Mouse (Mus musculus) adrenal gland, adult 8-10 months (tissue): ENCODE measurements at regions not wholly inside any gene's neighbourhood (a gene's known extent, or its start where the extent isn't known, plus 50 kb on each side); places are given as distances from the start of the nearest gene placed in this dataset.
A peak's percentile ranks its signal among the peaks of the same experiment; 100 is the strongest.

Experiments used
- DNase-seq: peaks from one replicate; pipeline ENCODE4 v3.0.0; 2022

DNA sequence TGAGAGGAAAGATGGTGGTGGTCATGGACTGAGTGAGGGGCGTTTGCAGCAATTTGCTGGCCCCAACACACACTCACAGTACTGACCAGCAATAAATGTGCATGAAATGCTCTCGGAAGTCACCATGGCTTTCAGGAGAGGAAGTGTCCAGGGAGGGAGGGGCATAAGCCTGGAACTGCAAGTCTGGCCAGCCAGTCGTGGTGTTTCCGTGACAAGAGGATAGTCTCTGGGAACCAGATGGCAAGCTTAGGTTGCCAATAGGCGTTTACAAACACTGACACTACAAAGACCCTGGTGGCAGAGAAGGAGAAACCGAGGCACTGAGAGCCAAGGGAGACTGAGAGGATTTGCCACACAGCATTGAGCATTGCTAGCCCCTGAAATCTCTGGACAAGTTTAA lies 132.3 kb upstream of the 1600014C23Rik start:
- DNase-seq, result no peak

DNA sequence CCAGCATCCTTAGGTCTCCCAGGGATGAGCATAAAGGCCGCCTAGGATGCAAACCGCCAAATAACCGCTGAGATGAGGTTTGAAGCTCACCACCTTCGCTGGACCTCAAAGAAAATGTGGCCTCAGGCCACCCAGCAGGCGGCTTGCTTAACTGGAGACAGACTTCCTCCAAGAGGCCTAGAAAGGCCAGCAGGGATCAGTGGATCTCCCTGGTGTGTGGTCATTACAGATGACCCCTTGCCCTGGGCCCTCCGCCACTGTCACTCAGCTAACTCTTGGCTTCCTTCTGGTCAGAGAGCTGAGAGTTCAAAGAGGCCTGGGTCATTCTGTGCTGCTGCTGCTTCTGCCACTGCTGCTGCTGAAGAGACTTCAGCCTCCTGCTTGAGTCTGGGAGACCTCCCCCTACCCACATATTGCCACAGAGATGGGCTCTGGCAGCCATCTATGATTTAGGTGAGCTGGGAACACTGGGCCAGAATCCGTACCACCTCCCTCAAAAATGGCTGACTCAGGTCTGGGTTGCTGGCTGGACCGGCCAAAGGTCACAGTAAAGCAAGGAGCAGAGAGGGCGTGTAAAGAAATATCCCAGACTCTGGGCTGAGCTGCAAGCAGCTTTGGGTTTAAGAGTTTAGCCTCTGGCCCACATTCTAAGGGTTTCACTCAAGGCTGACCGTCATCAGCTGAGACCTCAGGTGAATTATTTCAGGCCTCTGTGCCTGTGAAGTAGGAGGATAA lies 130.0 kb upstream of the 1600014C23Rik start:
- no peak for DNase-seq

DNA sequence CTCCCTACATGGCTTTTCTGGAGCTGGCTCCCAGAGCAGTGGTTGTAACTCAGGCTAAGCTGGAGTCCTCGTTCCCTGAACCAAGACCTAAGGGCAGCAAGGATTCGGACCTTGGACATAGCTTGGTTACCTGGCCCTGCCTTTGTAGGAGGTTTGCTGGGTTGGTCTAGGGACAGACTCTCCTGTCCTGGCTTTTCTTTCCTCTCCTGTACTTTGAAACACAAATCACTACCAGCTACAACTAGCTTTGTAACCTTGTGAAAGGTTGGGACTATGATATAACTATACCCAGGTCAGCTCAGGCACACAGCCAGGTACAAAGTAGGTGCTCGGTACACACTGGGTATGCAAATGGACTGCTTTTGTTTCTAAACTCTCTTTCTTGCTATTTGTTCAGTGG lies 129.4 kb upstream of the 1600014C23Rik start:
- no peak for DNase-seq

DNA sequence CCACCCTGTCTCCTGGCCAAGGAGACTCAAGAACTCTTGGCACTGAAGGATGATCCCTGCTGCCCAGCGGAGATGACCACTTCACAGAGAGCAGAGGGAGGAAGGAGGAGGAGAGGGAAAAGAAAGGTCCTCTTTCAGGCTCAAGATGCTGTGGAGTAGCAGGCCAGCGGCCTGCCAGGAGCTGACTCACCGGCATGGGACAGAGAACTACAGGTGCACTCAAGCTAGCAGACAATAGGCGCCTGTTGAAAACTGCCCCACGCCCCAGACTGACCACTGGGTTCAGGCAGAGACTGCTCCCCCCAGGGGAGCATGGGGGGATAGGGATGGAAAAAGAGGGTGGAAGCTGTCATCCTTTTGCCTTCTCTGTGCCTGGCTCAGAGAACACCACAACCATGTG lies 125.8 kb upstream of the 1600014C23Rik start:
- no peak for DNase-seq

DNA sequence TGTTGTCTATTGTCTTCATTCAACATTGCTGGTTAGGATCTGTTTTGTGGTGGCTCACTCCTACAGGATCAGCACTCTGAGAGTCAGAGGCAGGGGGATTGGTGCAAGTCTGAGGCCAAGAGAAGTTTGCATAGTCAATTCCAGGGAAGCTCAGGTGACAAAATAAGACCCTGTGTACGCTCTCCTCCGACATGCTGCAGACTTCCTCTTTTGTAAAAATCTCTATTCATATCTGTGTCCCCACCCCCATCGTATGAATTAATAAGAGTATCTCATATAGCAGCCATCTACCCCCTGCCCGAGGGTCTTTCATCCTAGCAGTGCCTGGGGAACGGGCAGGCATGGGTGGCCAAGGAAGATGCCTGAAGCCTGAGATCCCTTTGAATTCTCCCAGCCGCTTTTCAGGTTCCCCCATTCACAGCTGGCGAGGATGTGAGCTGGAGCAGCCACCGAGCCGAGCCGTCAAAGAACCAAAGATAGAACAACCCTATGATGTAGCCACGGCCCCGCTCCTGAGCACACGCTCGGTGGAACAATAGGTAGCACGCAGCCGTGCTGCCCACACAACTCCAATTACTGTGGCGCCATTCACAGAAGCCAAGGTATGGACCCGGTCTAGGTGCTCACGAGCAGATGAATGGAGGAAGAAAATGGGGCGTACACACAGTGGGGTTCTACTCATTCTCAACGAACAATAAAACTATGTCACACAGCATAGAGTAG lies 120.4 kb upstream of the 1600014C23Rik start:
- no peak for DNase-seq

DNA sequence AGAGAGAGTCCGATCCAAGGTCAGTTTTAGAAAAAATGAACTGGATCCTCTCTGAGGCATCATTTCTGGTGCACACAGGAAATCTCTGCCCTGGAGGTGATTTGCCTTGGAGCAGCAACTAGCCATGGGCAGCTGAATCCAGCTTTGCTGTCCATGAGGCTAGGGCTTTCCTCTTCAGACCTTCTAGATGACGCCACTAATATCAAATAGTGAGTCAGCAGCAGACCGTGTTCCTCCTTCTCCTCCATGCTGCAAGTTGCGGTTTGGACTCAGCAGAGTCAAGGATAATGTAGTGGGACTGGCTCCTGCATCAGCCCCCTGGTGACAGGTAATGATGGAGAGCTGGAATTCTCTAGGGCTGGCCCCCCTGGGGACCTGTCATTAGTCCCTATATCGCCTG lies 118.8 kb upstream of the 1600014C23Rik start:
- peak; percentile 60 for DNase-seq

DNA sequence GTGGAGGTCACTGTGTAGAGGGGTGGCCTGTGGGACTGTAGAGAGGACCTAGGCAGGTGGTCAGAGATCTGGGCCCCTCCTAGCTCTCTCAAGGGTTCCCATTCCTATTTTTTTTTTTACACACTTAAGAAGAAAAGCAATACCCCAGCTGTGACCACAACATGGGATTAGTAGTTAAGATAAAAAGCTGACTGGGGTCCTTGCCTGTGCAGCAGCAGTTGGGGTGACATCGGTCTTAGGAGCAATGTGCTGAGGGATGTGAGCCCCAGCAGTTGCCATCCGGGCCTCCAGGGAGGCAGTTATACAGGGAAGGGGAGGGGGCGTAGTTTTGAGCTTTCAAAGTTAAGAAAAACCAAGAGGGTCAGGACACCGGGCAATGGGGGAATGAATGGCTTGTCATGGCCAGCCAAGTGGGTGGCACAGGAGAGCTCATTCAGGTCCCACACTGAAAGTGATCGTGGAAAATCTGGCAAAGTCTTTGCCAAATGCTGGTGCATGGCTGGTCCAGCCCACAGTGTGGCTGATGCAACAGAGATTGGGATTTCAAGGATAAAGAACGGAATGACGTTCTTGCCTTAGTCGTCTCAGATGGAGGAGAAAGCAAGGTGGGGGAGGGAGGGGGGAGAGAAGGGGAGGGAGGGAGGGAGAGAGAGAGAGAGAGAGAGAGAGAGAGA lies 118.2 kb upstream of the 1600014C23Rik start:
- DNase-seq, result no peak

DNA sequence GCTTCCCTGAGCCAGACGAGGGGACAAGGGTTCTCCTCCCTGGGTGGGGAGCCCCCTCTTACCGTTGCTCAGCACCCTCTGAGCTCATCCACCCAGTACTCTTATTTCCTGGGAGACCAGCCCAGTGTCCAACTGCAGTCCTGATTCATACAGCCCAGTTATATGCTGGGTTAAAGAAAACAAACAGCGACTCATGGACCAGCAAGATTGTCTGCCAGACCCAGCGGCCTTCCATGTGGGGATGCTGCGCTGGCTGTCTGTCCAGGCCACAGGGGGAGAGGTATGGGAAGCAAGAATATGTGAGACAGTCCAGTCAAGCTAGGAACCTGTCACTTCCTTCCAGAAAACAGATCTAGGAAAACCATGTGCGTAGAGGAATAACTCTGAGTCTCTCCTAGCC lies 117.3 kb upstream of the 1600014C23Rik start:
- no peak for DNase-seq

DNA sequence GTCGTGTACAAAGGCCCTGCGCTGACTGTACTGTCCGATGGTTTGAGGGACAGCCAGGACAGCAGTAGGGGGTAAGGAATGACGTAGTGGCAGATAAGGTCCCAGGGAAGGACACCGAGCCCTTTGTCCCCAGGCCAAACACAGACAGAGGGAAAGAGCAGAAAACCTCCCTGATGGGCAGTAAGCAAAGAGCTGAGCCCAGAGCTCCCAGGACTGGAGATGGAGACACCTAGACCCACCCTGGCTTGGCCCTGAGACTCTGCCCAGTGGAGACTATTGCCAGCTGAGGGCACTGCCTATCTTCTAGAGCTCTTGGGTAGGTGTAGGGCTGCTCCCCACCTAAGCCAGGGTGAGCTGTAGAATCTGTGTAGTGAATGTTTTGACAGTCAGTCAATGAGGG lies 116.5 kb upstream of the 1600014C23Rik start:
- peak; percentile 66 for DNase-seq

DNA sequence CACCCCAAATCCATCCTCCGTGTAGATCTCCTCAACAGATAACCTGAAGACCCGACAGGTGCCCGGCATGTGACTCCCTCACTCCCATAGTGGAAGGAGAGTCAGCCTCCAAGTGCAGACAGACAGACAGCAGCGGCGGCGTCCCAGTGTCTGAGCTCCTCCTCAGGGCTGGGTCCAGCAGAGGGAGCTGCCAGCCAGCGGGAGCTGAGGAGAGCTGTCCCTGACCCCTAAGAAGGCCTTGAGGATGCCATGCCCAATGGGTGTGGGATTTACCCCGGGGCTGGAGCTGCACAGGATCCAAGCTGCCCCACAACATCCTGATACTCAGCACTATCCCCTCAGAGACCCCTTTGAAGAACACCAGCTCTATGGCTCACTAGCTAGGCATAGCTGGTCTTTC lies 115.0 kb upstream of the 1600014C23Rik start:
- peak; percentile 76 for DNase-seq

DNA sequence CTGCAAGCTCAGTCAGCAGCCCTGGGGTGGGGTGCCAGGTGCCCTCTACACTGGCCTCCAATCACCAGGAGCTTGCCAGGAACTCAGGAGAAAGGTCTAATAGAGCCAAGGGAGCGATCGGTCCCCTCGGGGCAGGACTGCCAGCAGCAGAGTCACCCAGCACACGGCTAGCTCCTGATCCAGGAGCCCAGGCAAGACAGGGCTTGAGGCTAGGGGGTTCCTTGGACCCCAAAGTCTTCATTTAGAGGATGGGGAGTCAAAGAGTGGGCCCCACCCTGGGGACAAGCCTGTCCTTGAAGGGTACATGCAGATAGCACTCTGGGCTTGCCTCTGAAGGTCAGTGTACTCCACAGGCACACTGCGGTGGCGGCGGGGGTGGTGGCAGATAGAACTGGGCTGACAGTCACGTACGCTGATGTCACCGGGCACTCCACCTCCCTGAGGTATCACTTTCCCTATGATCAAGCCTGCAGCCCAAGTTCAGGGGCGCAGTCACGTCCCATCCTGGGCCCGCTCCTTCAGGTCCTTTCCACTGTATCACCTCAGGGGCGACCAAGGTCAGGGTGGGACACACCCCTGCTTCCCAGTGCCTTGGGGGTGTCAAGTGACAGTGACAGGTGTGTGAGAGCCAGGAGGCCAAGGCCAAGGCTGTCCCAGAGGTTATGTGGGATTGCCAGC lies 114.2 kb upstream of the 1600014C23Rik start:
- DNase-seq, result peak; percentile 60

DNA sequence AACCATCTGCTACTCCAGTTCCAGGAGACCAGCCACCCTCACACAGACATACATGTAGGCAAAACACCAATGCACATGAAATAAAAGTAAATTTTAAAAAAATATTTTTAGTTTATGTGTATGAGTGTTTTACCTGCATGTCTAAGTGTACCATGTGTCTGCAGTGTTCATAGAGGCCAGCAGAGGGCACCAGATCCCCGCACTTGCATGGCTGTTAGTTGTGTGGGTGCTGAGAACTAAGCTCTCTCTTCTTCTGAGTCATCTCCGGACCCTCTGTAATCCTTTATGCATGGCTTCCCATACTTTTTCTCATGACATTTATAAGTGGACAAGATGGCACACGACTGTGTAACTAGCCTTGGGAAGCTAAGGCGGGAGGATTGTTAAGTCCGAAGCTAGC lies 112.2 kb upstream of the 1600014C23Rik start:
- DNase-seq, result no peak

DNA sequence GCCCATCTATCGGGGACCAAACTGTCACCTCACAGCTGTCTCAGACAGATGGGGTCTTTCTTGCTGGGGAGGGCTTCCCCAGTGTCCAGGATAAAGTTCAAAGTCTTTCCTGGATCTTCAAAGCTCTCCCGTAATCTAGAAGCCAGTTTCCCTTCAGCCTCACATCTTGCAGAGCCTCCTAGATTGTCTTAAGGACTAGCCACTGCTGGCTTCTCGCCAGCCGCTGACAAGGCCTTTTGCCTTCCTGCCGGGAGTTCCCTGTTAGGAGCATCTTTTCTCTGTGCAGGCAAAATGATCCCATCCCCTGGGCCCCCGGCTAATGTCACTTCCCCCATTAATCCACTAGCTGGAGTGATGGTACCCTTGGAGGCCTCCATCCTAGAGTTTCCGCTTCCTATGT lies 103.1 kb upstream of the 1600014C23Rik start:
- DNase-seq, result no peak

DNA sequence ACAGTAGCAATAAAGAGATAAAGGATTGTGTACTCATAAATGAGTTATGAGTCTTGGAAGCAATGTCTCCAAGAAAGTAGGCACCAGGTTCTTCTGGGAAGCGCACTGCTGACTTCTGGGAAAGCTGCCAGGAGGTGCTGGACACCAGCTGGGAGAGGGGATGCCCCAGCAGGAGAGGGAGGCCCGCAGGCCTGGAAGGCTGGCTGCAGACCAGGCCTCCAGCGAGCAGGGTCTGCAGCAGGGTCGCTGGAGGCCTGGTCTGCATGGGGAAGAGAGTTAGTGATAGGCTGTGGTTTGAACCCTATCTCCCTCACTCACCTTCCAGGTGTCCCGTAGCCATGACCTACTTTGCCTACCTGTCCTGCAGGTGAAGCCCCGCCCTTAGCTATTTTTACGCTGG lies 102.6 kb upstream of the 1600014C23Rik start:
- DNase-seq, result no peak

DNA sequence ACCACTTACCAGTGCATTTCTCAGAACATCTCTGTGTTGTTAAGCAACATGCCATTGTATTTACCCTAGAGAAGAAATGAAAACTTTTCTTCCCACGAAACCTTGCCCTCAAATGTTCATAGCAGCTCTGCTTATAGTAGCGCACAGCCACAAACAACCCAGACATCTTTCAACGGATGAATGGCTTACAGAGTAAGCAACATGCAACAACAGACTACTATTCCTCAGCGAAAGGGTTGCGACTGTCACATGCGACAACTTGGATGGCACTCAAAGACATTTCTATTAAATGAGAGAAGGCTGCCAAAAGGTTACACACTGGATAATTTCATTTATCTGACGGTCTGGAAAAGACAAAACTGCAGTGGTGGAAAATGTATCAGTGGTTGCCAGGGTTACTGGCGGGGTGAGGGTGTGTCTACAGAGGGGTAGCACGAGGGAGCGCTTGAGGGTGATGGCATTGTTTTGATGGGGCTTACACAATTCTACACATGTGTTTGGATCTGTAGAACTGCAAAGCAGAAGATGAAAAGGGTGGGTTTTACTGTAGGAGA lies 101.0 kb upstream of the 1600014C23Rik start:
- no peak for DNase-seq

DNA sequence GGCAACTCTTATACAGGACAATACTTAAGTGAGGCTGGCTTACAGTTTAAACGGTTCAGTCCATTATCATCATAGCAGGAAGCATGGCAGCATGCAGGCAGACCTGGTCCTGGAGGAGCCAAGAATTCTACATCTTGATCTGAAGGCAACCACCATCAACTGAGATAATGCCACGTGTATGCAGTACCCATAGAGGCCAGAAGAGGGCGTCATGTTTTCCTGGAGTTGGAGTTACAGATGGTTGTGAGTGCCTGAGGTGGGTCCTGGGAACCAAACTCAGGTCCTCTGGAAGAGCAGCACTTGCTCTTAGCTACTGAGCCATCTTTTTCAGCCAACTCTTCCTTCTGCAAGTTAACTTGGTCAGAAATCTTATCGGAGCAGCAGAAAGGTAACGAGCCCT lies 96.7 kb upstream of the 1600014C23Rik start:
- DNase-seq, result no peak

DNA sequence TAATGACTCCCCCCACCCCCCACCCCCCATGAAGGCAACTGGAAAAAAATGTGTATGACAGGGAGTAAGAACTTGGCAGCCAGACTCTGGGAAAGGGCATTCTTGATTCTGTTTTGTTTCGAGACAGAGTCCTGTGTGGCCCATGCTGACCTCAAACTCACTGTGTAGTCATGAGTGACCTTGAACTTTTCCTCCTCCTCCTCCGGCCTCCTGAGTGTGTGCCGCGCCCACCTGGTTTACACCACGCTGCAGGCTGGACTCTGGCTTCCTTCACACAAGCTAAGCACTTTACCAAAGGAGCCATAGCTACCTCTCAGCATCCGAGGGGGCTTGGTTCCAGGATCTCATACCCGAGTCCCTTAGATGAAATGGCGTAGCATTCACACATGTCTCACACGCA lies 95.9 kb upstream of the 1600014C23Rik start:
- DNase-seq, result no peak

DNA sequence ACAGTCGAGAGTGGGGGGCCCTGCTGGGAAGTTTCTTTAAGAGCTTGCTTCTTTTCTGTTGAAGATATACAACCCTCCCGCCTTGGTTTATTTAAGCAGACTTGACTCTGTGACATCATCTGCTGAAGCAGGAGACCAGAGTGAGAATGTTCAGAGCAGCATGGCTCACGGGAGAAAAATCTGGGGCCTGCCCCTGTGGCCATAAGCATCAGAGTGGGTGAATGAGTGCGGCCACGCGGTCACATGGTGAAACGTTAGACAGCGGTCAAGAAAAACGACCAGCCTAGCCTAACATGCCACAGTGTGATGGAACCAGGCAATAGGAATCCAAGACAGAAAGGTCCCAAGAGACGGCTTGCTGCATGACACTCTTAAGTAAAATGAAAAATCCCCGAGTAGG lies 95.2 kb upstream of the 1600014C23Rik start:
- DNase-seq, result no peak

DNA sequence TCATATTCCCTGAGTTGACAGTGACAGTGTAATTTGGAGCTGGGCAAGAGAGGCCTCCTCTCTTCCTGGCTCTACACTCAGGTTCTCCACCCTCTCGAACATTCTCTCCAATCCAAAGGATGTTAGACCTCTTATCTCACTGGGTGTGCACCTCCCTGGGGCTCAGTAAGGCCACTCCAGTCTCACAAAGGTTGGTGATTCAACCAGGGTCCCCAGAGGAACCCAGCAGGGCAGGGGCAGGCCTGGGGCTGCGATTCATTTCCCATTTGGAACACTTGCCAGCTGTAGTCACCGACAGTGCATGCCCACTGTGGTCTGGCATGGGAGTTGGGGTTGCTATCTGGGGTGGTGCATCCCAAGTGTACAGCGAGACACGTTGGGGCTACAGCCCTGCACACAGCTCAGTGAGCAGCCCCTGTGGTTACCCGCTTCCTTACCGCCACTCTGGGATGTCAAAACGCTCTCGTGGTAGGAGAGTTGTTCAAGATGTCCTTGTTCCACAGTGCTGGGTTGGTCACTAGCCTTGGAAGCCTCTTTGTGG lies 94.7 kb upstream of the 1600014C23Rik start:
- no peak for DNase-seq

DNA sequence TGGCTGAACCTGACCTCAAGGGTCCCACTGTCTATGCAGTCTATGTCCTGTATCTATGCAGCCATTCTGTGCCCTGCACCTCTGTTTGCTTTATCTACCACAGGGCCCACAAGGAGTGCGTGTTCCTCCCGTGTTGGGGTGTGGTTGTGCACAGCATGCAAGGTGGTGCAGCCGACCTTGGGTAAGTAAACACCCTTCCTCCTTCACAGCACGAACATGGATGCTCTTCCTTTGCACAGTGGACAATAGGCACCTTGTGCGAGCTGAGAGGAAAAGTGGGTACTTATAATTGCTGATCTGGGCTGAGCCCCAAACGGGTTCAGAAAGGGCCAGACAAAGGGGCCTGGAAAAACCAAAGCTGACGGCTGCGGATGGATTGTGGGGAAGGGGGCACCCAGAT lies 91.3 kb upstream of the 1600014C23Rik start:
- no peak for DNase-seq

DNA sequence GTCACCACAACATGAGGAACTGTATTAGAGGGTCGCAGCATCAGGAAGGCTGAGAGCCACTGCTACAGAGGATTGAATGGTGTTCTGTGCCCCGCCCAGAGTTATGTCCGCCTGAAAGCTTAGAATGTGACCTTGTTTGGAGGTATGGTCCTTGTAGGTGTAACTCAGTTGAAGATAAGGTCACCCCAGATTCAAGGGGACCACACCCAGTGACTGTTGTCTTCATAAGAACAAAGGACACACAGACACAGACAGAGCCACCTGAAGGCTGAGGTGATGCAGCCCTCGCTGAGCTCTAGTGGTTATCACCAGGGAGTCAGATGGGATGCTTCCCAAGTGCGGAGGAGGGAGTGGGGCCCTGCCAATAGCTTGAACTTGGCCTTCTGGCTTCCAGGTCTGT lies 89.9 kb upstream of the 1600014C23Rik start:
- DNase-seq, result no peak

DNA sequence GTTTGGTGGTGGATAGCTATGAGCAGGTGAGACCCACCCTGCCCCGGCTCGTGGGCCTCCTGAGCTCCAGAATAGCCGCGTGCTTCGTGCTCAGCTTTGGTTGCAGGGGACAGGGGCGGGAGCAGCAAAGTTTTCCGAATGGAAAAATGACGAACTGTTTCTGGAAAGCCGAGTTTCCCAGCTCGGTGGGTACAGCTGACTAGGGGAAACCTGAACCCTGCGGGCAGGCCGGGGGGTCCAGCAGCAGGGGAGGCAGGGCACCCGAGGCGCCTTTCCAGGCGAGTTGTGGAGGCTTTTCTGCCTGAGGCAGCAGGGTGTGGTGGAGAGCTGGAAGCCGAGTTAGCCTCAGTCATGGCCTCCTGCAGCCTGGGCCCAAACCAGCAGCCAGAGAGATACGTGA lies 88.8 kb upstream of the 1600014C23Rik start:
- no peak for DNase-seq

DNA sequence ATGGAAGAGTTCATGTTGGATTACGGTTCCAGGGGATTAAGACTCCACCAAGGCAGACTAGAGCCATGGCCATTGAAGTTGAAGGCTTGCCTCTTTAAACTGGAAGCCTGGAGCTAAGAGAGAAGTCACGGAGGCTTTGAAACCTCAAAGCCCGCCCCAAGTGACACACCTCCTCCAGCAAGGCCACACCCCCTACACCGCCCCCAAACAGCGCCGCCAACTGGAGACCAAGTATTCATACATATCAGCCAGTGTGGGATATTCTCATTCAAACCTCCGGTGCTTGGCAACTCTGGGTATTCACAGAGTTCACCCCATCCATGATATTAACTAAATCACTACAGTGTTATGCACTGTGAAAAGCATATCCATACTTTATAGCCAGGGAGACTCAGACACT lies 87.7 kb upstream of the 1600014C23Rik start:
- DNase-seq, result no peak
